Mouse (Mus musculus) testis, adult 2 months (tissue): Measurements from ENCODE around the gene Zfp422.

ENCODE experiments used
- CTCF ChIP-seq: fragments of 200-500 bp; IDR thresholded peaks from 2 replicates; pipeline ENCODE4 v1.5.1; 2012; ENCODE audit warnings: low read depth, mild to moderate bottlenecking, inconsistent platforms, low read length, moderate library complexity; ENCODE audit not compliant: control insufficient read depth, insufficient read depth, insufficient replicate concordance
- POLR2A ChIP-seq: fragments of 200-500 bp; IDR thresholded peaks from 2 replicates; pipeline ENCODE4 v1.6.1; 2012; ENCODE audit warnings: low read depth, mild to moderate bottlenecking, inconsistent platforms, low read length, moderate library complexity; ENCODE audit not compliant: control insufficient read depth

DNA sequence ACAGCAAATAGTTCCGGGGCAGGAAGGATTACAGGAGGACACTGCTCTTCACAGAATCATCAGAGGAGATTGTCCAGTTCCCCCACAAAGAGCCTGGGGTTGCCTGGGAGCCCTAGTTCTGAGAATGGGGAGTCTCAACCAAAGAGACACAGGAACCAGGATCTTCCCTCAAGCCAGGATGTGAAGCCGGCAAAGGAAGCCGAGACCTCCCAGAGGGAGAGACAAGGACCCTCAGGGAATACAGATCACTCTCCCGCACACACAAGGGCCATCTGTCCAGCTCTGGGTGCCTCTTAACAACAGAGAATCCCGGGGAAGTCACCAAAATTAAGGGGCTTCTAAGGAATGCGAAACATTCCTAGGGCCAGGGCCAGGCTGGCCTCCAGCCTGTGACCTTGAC lies 48.5 kb upstream of the Zfp422 start:
- no peak for TF ChIP-seq CTCF
- TF ChIP-seq POLR2A, result no peak
